In genomic region chr7:84112351-84113034, GRCm38 (mm10) we compare ENCODE assay signal across 16 mouse cellular contexts. TPM values are rescaled to one million over a fixed set of nuclear protein-coding genes. Genes with fewer than 3 reads are reported as not detected.
A peak's percentile ranks its signal among the peaks of the same experiment; 100 is the strongest.
DNase-seq lines count a peak whose midpoint lies in the region; ATAC-seq lines count a peak whose summit lies in the region.
"Had no signal": no experiment of that assay in that cellular context is flagged by ENCODE, and none has a peak within 500 bp of the region (broad histone marks: within the 10 kb centered on the region; RNA-seq: fewer than 3 reads in every experiment).

No protein-coding gene starts in this region.

- no peak overlapping the region for H3K4me2 ChIP-seq in forebrain, embryonic 11.5 days (ENCODE audit: low read depth, low read length, severe bottlenecking)
- no peak overlapping the region for H3K4me2 ChIP-seq in liver, embryonic 16.5 days (ENCODE audit: low read depth, low read length)
- no peak overlapping the region for H3K4me2 ChIP-seq in liver, embryonic 12.5 days
- no peak overlapping the region for H3K4me2 ChIP-seq in midbrain, embryonic 16.5 days (ENCODE audit: low read length)
- H3K4me2 ChIP-seq: embryonic facial prominence, embryonic 13.5 days had no signal

- no peaks in the 10 kb centered on the region; the same call in 1 of the 2 replicates for H3K36me3 ChIP-seq in forebrain, embryonic 11.5 days (ENCODE audit: control insufficient read depth, insufficient read depth, low read length)
- H3K36me3 ChIP-seq in forebrain, embryonic 10.5 days (replicated peaks): peaks cover 74% of the 10 kb centered on the region
- peaks cover 6% of the 10 kb centered on the region; the same call in 1 of the 2 replicates for H3K36me3 ChIP-seq in liver, embryonic 16.5 days (ENCODE audit: control insufficient read depth, insufficient read depth)
- H3K36me3 ChIP-seq in liver, embryonic 12.5 days: peaks cover 54% of the 10 kb centered on the region
- peaks cover 4% of the 10 kb centered on the region; the same call in 1 of the 2 replicates for H3K36me3 ChIP-seq in midbrain, embryonic 16.5 days (ENCODE audit: control insufficient read depth, insufficient read depth, low read length)

- no peak overlapping the region for H3K27ac ChIP-seq in forebrain, embryonic 11.5 days (ENCODE audit: low read depth, low read length)
- no peak overlapping the region for H3K27ac ChIP-seq in forebrain, embryonic 10.5 days
- H3K27ac ChIP-seq in liver, embryonic 16.5 days (ENCODE audit: low read length): peak overlapping the region; percentile 59; the same call in 1 of the 2 replicates
- no peak overlapping the region for H3K27ac ChIP-seq in liver, embryonic 12.5 days
- H3K27ac ChIP-seq in midbrain, embryonic 16.5 days (ENCODE audit: low read length): peak overlapping the region; percentile 0; the same call in 1 of the 2 replicates
- H3K27ac ChIP-seq: embryonic facial prominence, embryonic 13.5 days; limb, embryonic 10.5 days had no signal

- H3K9me3 ChIP-seq in forebrain, embryonic 11.5 days (ENCODE audit: control insufficient read depth, low read length): no peaks in the 10 kb centered on the region
- no peaks in the 10 kb centered on the region for H3K9me3 ChIP-seq in forebrain, embryonic 10.5 days
- H3K9me3 ChIP-seq in liver, embryonic 16.5 days (replicated peaks; ENCODE audit: control insufficient read depth, low read length): no peaks in the 10 kb centered on the region
- no peaks in the 10 kb centered on the region for H3K9me3 ChIP-seq in liver, embryonic 12.5 days (replicated peaks)
- no peaks in the 10 kb centered on the region for H3K9me3 ChIP-seq in midbrain, embryonic 16.5 days (replicated peaks; ENCODE audit: control insufficient read depth, low read length, poor library complexity, severe bottlenecking)
- H3K9me3 ChIP-seq: embryonic facial prominence, embryonic 13.5 days; limb, embryonic 10.5 days had no signal

- no peaks in the 10 kb centered on the region for H3K27me3 ChIP-seq in forebrain, embryonic 11.5 days (ENCODE audit: control insufficient read depth, insufficient read depth, low read length)
- H3K27me3 ChIP-seq in forebrain, embryonic 10.5 days (ENCODE audit: poor library complexity, severe bottlenecking): no peaks in the 10 kb centered on the region
- no peaks in the 10 kb centered on the region for H3K27me3 ChIP-seq in liver, embryonic 16.5 days (ENCODE audit: control insufficient read depth, insufficient read depth, low read depth, low read length)
- no peaks in the 10 kb centered on the region for H3K27me3 ChIP-seq in liver, embryonic 12.5 days (replicated peaks)
- no peaks in the 10 kb centered on the region for H3K27me3 ChIP-seq in midbrain, embryonic 16.5 days (ENCODE audit: control insufficient read depth, insufficient read depth, low read depth, low read length)
- H3K27me3 ChIP-seq: CH12.LX; embryonic facial prominence, embryonic 13.5 days had no signal

- ATAC-seq in forebrain, embryonic 11.5 days (replicated peaks; ENCODE audit: low FRiP score): peak; percentile 65; the same call in 1 of the 2 replicates
- ATAC-seq in liver, embryonic 16.5 days (ENCODE audit: low read depth): no peak
- no peak for ATAC-seq in liver, embryonic 12.5 days
- ATAC-seq in midbrain, embryonic 16.5 days: no peak
- ATAC-seq in granulocyte monocyte progenitor cell, adult 5-6 weeks (replicated peaks; ENCODE audit: poor library complexity, severe bottlenecking): no peak

- H3K4me1 ChIP-seq in forebrain, embryonic 11.5 days (replicated peaks; ENCODE audit: control insufficient read depth, insufficient read depth, low read length): peaks cover 2% of the 10 kb centered on the region; the same call in 1 of the 2 replicates
- no peaks in the 10 kb centered on the region for H3K4me1 ChIP-seq in forebrain, embryonic 10.5 days
- H3K4me1 ChIP-seq in liver, embryonic 16.5 days (ENCODE audit: control insufficient read depth, low read depth, low read length): no peaks in the 10 kb centered on the region; the same call in none of the 2 replicates
- H3K4me1 ChIP-seq in liver, embryonic 12.5 days: peaks cover 2% of the 10 kb centered on the region; the same call in 1 of the 2 replicates
- peaks cover 13% of the 10 kb centered on the region for H3K4me1 ChIP-seq in midbrain, embryonic 16.5 days (ENCODE audit: control insufficient read depth, insufficient read depth, low read length)
- H3K4me1 ChIP-seq: limb, embryonic 10.5 days had no signal

- no peak overlapping the region for H3K4me3 ChIP-seq in forebrain, embryonic 11.5 days (ENCODE audit: low read depth, low read length)
- no peak overlapping the region for H3K4me3 ChIP-seq in forebrain, embryonic 10.5 days
- no peak overlapping the region for H3K4me3 ChIP-seq in liver, embryonic 16.5 days (ENCODE audit: low read depth, low read length)
- no peak overlapping the region for H3K4me3 ChIP-seq in liver, embryonic 12.5 days
- no peak overlapping the region for H3K4me3 ChIP-seq in midbrain, embryonic 16.5 days (ENCODE audit: low read depth, low read length)
- H3K4me3 ChIP-seq: embryonic facial prominence, embryonic 13.5 days; limb, embryonic 10.5 days had no signal

- no peak overlapping the region for H3K9ac ChIP-seq in forebrain, embryonic 11.5 days (ENCODE audit: low read length)
- H3K9ac ChIP-seq in liver, embryonic 16.5 days (ENCODE audit: low read depth, low read length): no peak overlapping the region
- no peak overlapping the region for H3K9ac ChIP-seq in liver, embryonic 12.5 days
- H3K9ac ChIP-seq in midbrain, embryonic 16.5 days (ENCODE audit: low read depth, low read length): no peak overlapping the region
- H3K9ac ChIP-seq: embryonic facial prominence, embryonic 13.5 days had no signal

- WGBS in forebrain, embryonic 11.5 days: 74% methylated on average over 6 of the region's 6 CpGs
- WGBS in forebrain, embryonic 10.5 days: 93% methylated on average over 6 of the region's 6 CpGs
- WGBS in liver, embryonic 16.5 days (ENCODE audit: insufficient replicate concordance): 69% methylated on average over 6 of the region's 6 CpGs
- WGBS in liver, embryonic 12.5 days (ENCODE audit: insufficient replicate concordance): 70% methylated on average over 6 of the region's 6 CpGs
- 52% methylated on average over 6 of the region's 6 CpGs for WGBS in midbrain, embryonic 16.5 days

- no peak for DNase-seq in forebrain, embryonic 11.5 days (ENCODE audit: low spot score)
- DNase-seq in forebrain, embryonic 10.5 days (ENCODE audit: extremely low spot score, low spot score): no peak
- peak; percentile 87 for DNase-seq in Muller cell, postnatal 12 days (ENCODE audit: inconsistent ontology term)
- no peak for DNase-seq in thymus, postnatal 10 days (ENCODE audit: low spot score in 2 of 2)
- DNase-seq: cerebellum, adult 11 months; kidney, adult 8-10 months; thymus, postnatal 25 days had no signal

RNA-seq across cellular contexts. Expression of gene Cemip, which starts 26.2 kb away (rescaled TPM):
- 0.71 and 0.94 TPM in 2 replicates for polyA plus RNA-seq in forebrain, embryonic 11.5 days (2014; fragmentation: Nextera tagmentation; extraction: Ambion mirVana)
- 0.12 and 0.14 TPM in 2 replicates for polyA plus RNA-seq in forebrain, embryonic 10.5 days (2016; fragmentation: Nextera tagmentation; extraction: Ambion mirVana)
- polyA plus RNA-seq in liver, embryonic 16.5 days (2015; fragmentation: Nextera tagmentation; extraction: Ambion mirVana): 0.04 TPM in 1 of 2 replicates, not detected in the other
- 0.05 and 0.13 TPM in 2 replicates for polyA plus RNA-seq in liver, embryonic 12.5 days (2016; fragmentation: Nextera tagmentation; extraction: Ambion mirVana)
- polyA plus RNA-seq in midbrain, embryonic 16.5 days (2015; fragmentation: Nextera tagmentation; extraction: Ambion mirVana): 0.61 and 0.75 TPM in 2 replicates
- not detected in 2 replicates for total RNA-seq in granulocyte monocyte progenitor cell, adult 5-6 weeks (2014; fragmentation: Nextera tagmentation)
- not detected in 2 replicates for total RNA-seq in granulocyte monocyte progenitor cell, adult 5-6 weeks (2017)
- total RNA-seq: hematopoietic stem cell, adult 5-6 weeks; monocyte, adult 5-6 weeks had no signal
- polyA plus RNA-seq: limb, embryonic 10.5 days had no signal

RNA-seq across cellular contexts. Expression of gene Abhd17c, which starts 39.2 kb away (rescaled TPM):
- 71.3 and 77.7 TPM in 2 replicates for polyA plus RNA-seq in forebrain, embryonic 11.5 days (2014; fragmentation: Nextera tagmentation; extraction: Ambion mirVana)
- 12.3 and 15.7 TPM in 2 replicates for polyA plus RNA-seq in forebrain, embryonic 10.5 days (2016; fragmentation: Nextera tagmentation; extraction: Ambion mirVana)
- polyA plus RNA-seq in liver, embryonic 16.5 days (2015; fragmentation: Nextera tagmentation; extraction: Ambion mirVana): 2.9 and 3.2 TPM in 2 replicates
- polyA plus RNA-seq in liver, embryonic 12.5 days (2016; fragmentation: Nextera tagmentation; extraction: Ambion mirVana): 44.9 and 45.4 TPM in 2 replicates
- polyA plus RNA-seq in midbrain, embryonic 16.5 days (2015; fragmentation: Nextera tagmentation; extraction: Ambion mirVana): 18.7 and 26.9 TPM in 2 replicates
- total RNA-seq in granulocyte monocyte progenitor cell, adult 5-6 weeks (2014; fragmentation: Nextera tagmentation): 42.3 and 51.2 TPM in 2 replicates
- 14.9 and 18.6 TPM in 2 replicates for total RNA-seq in granulocyte monocyte progenitor cell, adult 5-6 weeks (2017)

Comparison
In these comparisons a context has a peak if more than half of its experiments do, and no peak if none do; other contexts are left out.
1. H3K27ac ChIP-seq: peak in liver, embryonic 16.5 days (single experiment) and midbrain, embryonic 16.5 days (single experiment); none in forebrain, embryonic 11.5 days (single experiment), forebrain, embryonic 10.5 days (single experiment) and liver, embryonic 12.5 days (single experiment).